Mouse (Mus musculus): ENCODE results near the gene Acp4. TPM values are rescaled to one million over a fixed set of nuclear protein-coding genes. Genes with fewer than 3 reads are reported as not detected.
"Not testable (repeated sequence)": the region's sequence is repeated elsewhere in the genome, so short reads cannot be mapped to it uniquely, and the experiment has no call there.

Gene Acp4
- polyA plus RNA-seq, 1 experiment: not detected

DNA sequence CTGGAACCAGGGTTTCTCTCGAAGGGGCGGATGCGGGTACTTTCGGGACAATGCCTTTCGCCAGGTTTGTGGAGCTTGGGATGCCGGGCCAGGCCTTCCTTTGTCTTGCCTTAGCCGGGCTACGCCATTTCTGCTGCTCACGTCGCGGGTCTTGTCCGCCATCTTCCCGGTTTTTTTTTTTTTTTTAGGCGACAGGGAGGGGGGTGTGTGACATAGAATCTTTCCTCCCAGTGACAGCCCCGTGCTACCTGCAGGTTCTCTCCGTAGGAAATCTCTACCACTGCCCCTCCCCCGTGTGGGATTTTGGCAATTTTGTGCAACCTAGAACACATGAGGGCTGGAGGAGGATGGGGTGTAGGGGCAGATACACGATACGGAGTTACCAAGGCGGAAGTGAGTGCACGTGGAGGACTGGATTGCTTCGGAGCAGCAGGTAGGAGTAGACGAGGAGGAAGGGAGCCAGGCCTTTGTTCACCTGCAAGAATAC is 10.2 kb downstream of the Acp4 start:
- no peak for TF ChIP-seq POLR2A (IDR thresholded peaks at IDR 0.05; ENCODE audit: extremely low read depth, insufficient read depth, low read length)
- TF ChIP-seq CTCF (IDR thresholded peaks at IDR 0.05; ENCODE audit: extremely low read depth, insufficient read depth, low read length): no peak
- peak overlapping the region; percentile 85 for H3K4me3 ChIP-seq (ENCODE audit: insufficient read depth, low read length)

DNA sequence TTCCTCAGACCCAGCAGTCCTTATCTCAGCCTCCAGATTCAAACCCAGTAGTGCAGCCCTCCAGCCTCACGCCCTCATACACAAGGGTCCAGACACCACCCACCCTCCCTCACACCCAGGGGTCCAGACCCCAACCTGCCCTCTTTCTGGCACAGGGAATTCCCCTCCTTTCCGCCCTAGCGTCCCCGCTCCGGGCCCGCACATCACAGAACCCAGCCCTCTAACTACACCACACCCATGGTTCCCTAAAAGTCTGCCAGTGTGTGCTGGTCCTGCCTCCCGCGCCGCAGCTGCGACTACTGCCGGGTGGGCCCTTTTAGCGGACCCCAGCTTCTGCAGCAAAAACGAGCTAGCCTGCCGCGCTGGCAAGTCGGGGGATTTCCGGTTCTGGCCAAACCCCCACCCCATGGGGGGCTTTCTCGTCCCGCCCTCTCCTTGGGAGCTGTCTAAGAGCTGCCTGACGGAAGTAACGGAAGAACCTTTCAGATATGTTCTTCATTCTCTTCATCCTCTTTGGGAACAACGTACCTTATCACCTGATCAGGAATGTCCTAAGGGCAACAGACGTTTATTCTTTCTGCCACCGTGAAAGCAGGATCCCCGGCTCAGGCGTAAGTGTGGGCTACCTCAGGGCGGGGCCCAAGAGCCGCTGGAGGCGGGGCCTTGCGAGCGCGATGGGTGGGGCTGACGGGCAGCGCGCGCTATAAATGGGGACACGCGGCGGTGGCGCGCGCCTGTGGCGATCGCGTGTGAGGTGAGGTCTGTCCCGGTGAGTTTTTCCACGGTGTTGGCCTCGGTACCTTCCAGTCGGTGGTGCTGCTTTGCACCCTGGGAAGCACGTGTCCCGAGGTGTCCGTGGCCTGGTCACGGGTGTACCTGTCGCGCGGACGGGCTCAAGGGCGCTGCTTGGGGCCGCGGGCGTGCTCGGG is 10.9 kb downstream of the Acp4 start, which contains the start of the genes 1700028J19Rik and 2410002F23Rik:
1700028J19Rik (minus strand) TSS at position 641 of the 929 bp plus-strand sequence.
2410002F23Rik (plus strand) TSS at position 668 of the 929 bp plus-strand sequence.
- TF ChIP-seq POLR2A (IDR thresholded peaks at IDR 0.05; ENCODE audit: extremely low read depth, insufficient read depth, low read length) (peak; percentile 95), CTCF (IDR thresholded peaks at IDR 0.05; ENCODE audit: extremely low read depth, insufficient read depth, low read length) (no peak)
- peak within 1 kb of the TSS; percentile 82 for H3K27ac ChIP-seq (ENCODE audit: insufficient read depth, low read length)
- peaks cover 3% of the 10 kb centered on the region; the same call in 1 of the 2 replicates for H3K4me1 ChIP-seq (ENCODE audit: control insufficient read depth, insufficient read depth, low read length)
- H3K4me3 ChIP-seq (ENCODE audit: insufficient read depth, low read length): peak within 1 kb of the TSS; percentile 85

More for the DNA sequence above, 10.2 kb downstream of the Acp4 start:
- H3K27ac ChIP-seq (ENCODE audit: insufficient read depth, low read length): peak overlapping the region; percentile 82
- H3K4me1 ChIP-seq (ENCODE audit: control insufficient read depth, insufficient read depth, low read length): peaks cover 3% of the 10 kb centered on the region; the same call in 1 of the 2 replicates

DNA sequence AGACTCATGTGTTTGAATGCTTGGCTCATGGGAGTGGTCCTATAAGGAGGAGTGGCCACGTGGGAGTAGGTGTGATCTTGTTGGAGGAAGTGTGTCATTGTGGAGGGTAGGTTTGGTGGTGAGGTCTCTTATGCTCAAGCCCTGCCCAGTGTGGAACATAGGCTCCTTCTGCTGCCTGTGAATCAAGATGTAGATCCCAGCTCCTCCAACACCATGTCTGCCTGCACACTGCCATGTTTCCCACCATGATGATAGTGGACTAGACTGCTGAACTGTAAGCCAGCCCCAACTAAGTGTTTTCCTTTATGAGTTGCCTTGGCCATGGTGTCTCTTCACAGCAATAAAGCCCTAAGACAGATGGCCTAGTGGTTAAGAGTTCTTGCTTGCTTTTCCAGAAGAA is 13.1 kb downstream of the Acp4 start:
- Histone ChIP-seq H3K4me3 (ENCODE audit: insufficient read depth, low read length) (no peak overlapping the region), H3K27ac (ENCODE audit: insufficient read depth, low read length) (no peak overlapping the region), H3K4me1 (ENCODE audit: control insufficient read depth, insufficient read depth, low read length) (peaks cover 3% of the 10 kb centered on the region; the same call in 1 of the 2 replicates)
- TF ChIP-seq CTCF (IDR thresholded peaks at IDR 0.05; ENCODE audit: extremely low read depth, insufficient read depth, low read length) (no peak), POLR2A (IDR thresholded peaks at IDR 0.05; ENCODE audit: extremely low read depth, insufficient read depth, low read length) (no peak)

DNA sequence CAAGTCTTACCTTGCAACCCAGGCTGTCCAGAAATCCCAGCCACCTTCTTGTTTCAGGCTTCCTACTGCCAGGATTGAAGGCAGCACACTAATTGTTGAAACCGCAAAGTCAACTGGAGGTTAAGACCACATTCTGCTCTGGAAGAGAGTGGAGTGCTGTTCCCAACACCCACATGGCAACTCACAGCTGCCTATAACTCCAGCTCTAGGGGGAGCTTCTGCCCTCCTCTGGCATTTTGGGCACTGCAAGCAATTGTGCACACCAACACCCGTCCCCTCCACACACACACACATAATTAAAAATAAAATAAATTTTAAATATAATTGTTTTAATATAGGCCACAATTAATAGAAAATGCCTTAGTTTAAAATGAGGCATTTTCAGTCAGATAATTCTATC is 16.0 kb downstream of the Acp4 start:
- H3K4me1 ChIP-seq (ENCODE audit: control insufficient read depth, insufficient read depth, low read length): peaks cover 3% of the 10 kb centered on the region; the same call in 1 of the 2 replicates
- no peak overlapping the region for H3K27ac ChIP-seq (ENCODE audit: insufficient read depth, low read length)
- no peak overlapping the region for H3K4me3 ChIP-seq (ENCODE audit: insufficient read depth, low read length)
- TF ChIP-seq POLR2A (IDR thresholded peaks at IDR 0.05; ENCODE audit: extremely low read depth, insufficient read depth, low read length) (no peak), CTCF (IDR thresholded peaks at IDR 0.05; ENCODE audit: extremely low read depth, insufficient read depth, low read length) (no peak)

DNA sequence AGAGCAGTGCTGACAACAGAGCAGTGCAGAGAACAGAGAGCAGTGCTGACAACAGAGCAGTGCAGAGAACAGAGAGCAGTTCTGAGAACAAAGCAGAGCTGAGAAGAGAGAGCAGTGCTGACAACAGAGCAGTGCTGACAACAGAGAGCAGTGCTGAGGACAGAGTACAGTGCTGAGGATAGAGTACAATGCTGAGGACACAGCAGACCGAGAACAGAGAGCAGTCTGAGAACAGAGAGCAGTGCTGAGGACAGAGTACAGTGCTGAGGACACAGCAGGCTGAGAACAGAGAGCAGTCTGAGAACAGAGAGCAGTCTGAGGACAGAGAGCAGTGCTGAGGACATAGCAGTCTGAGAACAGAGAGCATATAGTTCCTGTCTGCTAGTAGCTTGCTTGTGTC is 16.5 kb downstream of the Acp4 start:
- Histone ChIP-seq H3K4me1 (ENCODE audit: control insufficient read depth, insufficient read depth, low read length) (peaks cover 3% of the 10 kb centered on the region; the same call in 1 of the 2 replicates), H3K4me3 (ENCODE audit: insufficient read depth, low read length) (no peak overlapping the region), H3K27ac (ENCODE audit: insufficient read depth, low read length) (no peak overlapping the region)
- TF ChIP-seq POLR2A (IDR thresholded peaks at IDR 0.05; ENCODE audit: extremely low read depth, insufficient read depth, low read length) (no peak), CTCF (IDR thresholded peaks at IDR 0.05; ENCODE audit: extremely low read depth, insufficient read depth, low read length) (no peak)

DNA sequence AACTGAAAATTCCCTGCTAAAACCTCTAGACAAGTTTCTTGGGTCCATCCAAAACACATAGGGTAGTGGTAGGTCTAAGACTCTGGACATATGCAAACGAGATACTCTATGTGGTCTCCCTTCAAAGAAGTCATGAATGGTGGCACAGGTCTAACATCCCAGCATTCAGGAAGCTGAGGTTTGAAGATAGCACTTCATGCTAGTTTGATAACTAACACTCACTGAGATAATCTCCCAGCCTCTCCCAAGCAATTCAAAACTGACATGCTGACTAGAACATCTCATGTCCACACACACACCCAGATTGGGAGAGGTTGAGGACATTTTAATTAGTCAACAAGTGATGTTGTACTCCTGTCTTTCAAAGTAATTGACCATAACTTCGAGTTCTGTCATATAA is 17.3 kb downstream of the Acp4 start:
- Histone ChIP-seq H3K27ac (ENCODE audit: insufficient read depth, low read length) (no peak overlapping the region), H3K4me1 (ENCODE audit: control insufficient read depth, insufficient read depth, low read length) (no peaks in the 10 kb centered on the region), H3K4me3 (ENCODE audit: insufficient read depth, low read length) (no peak overlapping the region)
- no peak for TF ChIP-seq CTCF (IDR thresholded peaks at IDR 0.05; ENCODE audit: extremely low read depth, insufficient read depth, low read length)
- no peak for TF ChIP-seq POLR2A (IDR thresholded peaks at IDR 0.05; ENCODE audit: extremely low read depth, insufficient read depth, low read length)

DNA sequence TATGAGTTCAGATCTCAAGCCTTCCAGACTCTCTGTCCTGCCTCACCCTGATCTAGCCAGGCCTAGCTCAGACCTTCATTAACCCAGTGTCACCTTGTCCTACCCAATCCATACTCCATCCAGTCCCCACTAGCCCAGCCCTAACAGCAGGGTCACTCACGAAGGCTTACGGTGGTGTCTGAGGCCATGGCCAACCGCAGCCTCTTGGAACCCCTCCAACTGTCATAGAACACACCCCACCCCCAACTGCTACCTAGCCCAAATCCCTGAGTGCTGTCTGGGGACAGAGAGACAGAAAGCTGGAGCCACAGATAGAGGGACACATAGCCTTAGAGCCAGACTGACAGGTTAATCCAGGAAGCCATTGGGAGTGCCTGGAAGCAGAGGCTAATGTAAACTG is 21.3 kb downstream of the Acp4 start, which contains the start of gene Gm36864:
Gm36864 (plus strand) TSS at position 269 of the 400 bp plus-strand sequence.
- no peak within 1 kb of the TSS for H3K4me3 ChIP-seq (ENCODE audit: insufficient read depth, low read length)
- TF ChIP-seq CTCF (IDR thresholded peaks at IDR 0.05; ENCODE audit: extremely low read depth, insufficient read depth, low read length): no peak
- no peak for TF ChIP-seq POLR2A (IDR thresholded peaks at IDR 0.05; ENCODE audit: extremely low read depth, insufficient read depth, low read length)
- no peaks in the 10 kb centered on the region for H3K4me1 ChIP-seq (ENCODE audit: control insufficient read depth, insufficient read depth, low read length)
- no peak within 1 kb of the TSS for H3K27ac ChIP-seq (ENCODE audit: insufficient read depth, low read length)

DNA sequence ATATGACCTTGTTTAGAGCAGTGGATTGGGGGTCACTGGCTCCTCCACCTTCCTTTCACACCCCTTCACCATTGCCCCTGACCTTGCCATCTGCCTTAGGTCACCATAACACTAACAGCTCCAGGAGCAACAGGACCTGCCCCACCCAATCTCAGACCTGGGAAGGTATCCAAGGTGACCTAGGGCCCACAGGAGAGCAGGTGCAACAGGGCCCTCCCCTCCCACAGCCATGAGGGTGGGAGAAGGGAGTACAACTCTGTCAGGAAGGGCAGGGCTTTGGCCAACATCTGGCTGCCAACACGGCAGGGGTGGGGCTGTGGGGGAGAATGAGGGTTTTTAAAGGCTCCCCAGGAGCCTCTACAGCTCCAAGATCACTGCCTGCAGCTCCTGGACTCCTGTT is 32.1 kb downstream of the Acp4 start, which contains the start of gene Klk1:
Klk1 (plus strand) TSS at position 285 of the 400 bp plus-strand sequence.
- Histone ChIP-seq H3K4me3 (ENCODE audit: insufficient read depth, low read length) (no peak within 1 kb of the TSS), H3K4me1 (ENCODE audit: control insufficient read depth, insufficient read depth, low read length) (no peaks in the 10 kb centered on the region), H3K27ac (ENCODE audit: insufficient read depth, low read length) (no peak within 1 kb of the TSS)
- TF ChIP-seq CTCF (IDR thresholded peaks at IDR 0.05; ENCODE audit: extremely low read depth, insufficient read depth, low read length) (no peak), POLR2A (IDR thresholded peaks at IDR 0.05; ENCODE audit: extremely low read depth, insufficient read depth, low read length) (no peak)

DNA sequence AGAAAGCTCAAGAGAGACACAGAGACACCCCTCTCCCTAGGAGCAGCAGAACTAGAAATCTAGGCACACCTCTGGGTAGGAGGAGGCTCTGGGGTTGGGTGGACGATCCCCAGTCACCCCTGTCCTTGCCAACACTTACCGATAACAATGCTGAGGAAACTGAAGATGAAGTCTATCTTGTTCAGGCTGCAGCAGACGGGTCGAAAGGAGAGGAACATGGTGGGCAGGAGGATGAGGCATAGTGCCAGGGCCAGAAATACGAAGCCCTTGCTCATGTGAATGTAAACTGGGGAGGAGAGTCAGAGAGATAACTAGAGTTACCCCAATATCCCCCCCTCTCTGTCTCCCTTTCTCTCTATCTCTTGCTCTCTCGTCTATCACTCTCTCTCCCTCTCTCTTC is 34.8 kb downstream of the Acp4 start:
- H3K4me1 ChIP-seq (ENCODE audit: control insufficient read depth, insufficient read depth, low read length); H3K4me3 ChIP-seq (ENCODE audit: insufficient read depth, low read length); H3K27ac ChIP-seq (ENCODE audit: insufficient read depth, low read length): not testable (repeated sequence)

DNA sequence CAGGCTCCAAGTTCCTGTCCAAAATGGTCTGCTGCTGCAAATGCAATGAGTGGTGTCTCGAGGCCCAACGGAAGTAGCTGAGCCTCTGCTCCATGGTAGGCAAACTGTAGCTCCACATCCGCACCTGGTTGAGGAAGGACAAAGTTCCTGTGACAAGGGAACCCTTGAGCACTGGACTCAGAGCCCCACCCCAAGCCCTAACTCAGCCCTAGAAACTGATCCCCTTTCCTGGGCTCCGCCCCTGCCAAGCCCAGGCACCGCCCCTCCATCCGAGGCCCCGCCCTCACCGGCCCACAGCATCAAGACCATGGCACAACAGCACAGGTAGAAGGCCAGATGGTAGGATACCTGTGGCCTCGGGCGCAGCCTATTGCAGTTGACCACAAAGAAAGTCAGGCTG is 35.6 kb downstream of the Acp4 start:
- H3K4me3 ChIP-seq (ENCODE audit: insufficient read depth, low read length); H3K27ac ChIP-seq (ENCODE audit: insufficient read depth, low read length); H3K4me1 ChIP-seq (ENCODE audit: control insufficient read depth, insufficient read depth, low read length): not testable (repeated sequence)

All from cortical plate, adult 2 months (tissue).